Mouse (Mus musculus): ENCODE results near the gene Hfe2.

Hfe2 gene

DNA sequence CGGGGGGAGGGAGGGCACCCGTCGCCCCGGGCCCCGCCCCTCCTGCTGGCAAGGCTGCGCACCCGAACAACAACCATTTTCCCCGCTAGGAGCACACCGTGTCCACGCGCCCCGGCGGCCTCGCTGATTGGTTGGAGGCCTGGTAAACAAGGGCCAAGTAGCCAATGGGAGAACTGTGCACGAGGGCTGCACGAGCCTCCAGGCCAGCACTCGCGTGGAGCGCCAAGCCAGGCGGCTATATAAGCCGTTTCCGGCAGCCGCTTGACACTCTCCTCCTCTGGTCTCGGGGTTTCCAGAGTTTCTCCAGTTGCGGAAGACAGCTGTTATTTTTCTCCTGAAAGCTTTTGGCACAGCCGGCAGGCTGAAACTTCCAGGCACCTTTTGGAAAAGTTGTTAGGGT, 32.7 kb downstream of the Hfe2 start, which contains the start of gene Txnip:
Gene Txnip, plus strand, starts transcription at position 264 of the 400 bp plus-strand sequence.
- peak; percentile 87 to 90 for DNase-seq (ENCODE audit: low spot score in 2 of 2)

DNA sequence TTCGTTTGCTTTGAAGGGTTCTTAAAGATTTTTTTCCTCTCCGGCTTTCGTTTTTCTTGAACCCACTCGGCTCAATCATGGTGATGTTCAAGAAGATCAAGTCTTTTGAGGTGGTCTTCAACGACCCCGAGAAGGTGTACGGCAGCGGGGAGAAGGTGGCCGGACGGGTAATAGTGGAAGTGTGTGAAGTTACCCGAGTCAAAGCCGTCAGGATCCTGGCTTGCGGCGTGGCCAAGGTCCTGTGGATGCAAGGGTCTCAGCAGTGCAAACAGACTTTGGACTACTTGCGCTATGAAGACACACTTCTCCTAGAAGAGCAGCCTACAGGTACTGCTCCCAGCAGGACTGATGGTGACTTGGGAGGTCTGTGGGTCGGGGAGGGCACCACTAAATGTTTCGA, 33.2 kb downstream of the Hfe2 start:
- no peak for DNase-seq (ENCODE audit: low spot score in 2 of 2)

GRCm38 (mm10) chr3:96558668-96559196, 33.8 kb downstream of the Hfe2 start:
- no peak for DNase-seq (ENCODE audit: low spot score in 2 of 2)

DNA sequence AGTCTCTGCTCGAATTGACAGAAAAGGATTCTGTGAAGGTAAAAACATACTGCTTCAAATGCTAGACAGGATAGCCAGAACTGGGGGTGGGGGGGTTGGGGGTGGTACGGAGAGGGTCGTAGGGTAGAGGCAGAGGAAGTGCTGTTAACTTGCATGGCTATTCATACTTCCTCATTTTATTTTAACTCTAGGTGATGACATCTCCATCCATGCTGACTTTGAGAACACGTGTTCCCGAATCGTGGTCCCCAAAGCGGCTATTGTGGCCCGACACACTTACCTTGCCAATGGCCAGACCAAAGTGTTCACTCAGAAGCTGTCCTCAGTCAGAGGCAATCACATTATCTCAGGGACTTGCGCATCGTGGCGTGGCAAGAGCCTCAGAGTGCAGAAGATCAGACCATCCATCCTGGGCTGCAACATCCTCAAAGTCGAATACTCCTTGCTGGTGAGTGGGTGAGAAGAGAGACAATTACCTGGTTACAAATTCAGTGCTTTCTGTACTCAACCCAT, 34.5 kb downstream of the Hfe2 start:
- DNase-seq (ENCODE audit: low spot score in 2 of 2): no peak

- DNase-seq (ENCODE audit: low spot score in 2 of 2): no peak
Measured at GRCm38 (mm10) chr3:96559911-96560850, 35.2 kb downstream of the Hfe2 start.

GRCm38 (mm10) chr3:96560881-96561668, 36.1 kb downstream of the Hfe2 start:
- no peak for DNase-seq (ENCODE audit: low spot score in 2 of 2)

DNA sequence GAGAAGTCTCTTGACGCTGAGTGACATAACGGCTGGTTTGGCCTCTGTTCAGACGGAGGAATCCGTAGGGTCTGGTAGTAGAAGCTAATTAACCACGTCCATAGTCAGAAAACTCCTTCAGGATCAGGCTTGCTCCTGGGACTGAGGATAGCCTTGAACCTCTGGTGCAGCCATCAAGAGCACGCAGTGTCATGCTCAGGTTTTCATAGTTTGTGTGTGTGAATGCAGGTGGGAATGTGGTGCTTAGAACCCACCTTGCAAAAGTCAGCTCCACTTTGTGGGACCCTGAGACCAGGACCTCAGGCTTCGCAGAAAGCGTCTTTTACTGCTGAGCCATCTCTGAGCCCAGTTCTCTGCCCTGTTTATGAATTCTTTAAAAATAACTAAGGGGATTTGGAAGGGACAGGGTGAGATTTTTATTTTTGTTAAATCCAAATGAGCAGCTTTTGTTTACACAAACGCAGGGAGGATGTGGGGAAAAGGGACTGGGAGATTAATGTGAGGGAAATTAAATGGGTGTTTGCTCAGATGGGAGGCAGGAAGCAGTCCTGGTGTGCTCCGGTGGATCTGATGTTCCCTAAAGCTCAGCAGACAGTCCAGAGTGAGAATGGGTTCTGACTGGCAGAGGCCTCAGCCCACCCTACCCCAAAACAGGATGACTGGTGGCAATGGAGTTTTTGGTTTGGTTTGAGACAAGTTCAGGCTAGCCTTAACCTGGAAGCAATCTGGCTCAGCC, 37.1 kb downstream of the Hfe2 start:
- DNase-seq (ENCODE audit: low spot score in 2 of 2): no peak

DNA sequence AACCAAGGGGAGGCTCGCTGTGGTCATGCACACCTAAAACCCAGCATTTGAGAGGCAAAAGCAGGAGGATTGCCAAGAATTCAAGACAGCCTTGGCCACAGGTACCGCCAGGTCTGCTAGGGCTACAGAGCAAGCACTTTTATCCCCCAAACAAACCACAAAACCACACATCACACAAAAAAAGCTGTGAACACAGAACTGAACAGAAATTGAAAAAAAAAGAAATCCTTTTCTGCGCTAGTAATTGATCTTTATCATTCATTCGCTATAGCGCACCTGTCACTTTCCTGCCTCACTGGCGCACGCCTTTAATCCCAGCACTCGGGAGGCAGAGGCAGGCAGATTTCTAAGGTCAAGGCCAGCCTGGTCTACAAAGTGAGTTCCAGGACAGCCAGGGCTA, 38.3 kb downstream of the Hfe2 start:
- no peak for DNase-seq (ENCODE audit: low spot score in 2 of 2)

DNA sequence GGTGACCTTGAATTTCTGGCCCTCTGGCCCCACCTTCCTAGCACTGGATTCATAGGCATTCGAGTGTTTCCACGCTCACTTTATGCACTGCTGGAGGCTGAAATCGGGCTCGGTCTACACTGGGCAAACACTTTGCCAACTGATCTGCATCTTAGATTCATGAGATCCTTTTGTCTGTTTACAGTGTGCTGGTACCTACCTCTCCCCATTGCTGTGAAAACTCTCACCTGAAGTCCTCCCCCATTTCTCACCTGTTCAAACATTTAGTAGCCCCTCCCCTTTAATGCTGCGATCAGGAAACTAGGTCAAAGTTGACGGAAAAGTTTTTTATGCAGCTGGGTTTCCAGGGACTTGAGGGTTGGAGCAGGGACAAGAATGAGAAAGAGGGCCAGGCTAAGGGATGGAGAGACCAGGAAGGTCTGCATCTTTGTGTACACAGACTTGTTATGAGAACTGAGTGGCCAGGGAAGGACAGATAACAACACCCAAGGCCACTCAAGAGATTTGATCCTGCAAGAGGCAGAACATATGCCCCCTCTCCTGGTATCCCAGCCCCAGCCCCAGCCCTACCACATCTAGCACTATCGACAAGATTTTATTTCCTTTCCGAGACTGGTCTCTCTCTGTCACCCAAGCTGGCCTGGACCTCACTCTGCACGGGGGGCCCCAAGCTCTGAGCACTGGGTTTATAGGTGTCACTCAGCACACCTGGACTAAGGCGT, 39.1 kb downstream of the Hfe2 start:
- DNase-seq (ENCODE audit: low spot score in 2 of 2): no peak

DNA sequence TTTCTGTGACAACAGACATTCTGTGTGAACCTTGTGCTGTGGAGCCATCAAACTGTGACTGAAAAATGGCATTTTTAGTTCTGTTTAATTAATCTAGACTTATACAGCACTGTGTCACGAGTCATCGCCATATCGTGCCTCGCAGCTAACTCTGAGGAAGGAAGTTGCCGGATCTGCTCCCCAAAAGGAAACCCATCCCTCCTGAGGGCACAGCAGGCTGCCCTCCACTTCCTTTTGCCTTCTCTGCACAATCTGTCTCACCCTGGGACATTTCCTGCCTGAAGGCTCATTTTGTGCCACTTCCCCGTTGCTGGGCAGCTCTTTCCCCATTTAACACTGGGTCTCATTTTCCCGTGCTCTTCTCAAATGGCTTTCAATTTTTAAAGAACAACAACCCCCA, 39.7 kb downstream of the Hfe2 start:
- DNase-seq (ENCODE audit: low spot score in 2 of 2): no peak

GRCm38 (mm10) chr3:96565105-96565504, 40.1 kb downstream of the Hfe2 start:
- DNase-seq (ENCODE audit: low spot score in 2 of 2): no peak

DNA sequence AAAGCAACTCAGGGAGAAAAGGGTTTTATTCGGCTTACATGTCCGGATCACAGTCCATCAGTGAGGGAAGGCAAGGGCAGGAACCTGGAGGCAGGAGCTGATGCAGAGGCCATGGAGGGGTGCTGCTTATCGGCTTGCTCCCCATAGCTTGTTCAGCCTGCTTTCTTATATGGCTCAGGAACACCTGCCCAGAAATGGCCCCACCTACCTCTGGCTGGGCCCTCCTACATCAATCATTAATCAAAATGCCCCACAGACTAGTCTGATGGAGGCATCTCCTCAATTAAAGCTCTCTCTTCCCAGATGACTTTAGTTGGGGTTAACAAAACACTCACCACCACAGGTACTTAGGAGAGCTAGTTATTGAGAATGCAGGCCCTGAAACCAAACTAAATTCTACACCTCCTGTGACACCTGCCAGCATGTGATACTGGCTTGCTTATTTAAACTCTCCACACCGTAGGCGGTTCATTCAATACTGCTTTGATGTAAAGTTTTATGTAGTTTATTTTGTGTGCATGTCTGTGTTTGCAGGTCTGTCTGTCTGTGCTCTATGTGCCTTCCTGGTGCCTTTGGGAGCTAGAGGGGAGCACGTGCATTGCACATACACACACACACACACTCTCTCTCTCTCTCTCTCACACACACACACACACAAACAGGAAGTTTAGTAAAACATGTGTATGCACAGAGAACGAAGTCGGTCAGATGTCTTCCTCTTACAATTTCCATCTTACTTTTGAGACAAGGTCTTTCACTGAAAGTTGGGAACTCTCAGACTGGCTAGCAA, 41.9 kb downstream of the Hfe2 start:
- no peak for DNase-seq (ENCODE audit: low spot score in 2 of 2)

DNA sequence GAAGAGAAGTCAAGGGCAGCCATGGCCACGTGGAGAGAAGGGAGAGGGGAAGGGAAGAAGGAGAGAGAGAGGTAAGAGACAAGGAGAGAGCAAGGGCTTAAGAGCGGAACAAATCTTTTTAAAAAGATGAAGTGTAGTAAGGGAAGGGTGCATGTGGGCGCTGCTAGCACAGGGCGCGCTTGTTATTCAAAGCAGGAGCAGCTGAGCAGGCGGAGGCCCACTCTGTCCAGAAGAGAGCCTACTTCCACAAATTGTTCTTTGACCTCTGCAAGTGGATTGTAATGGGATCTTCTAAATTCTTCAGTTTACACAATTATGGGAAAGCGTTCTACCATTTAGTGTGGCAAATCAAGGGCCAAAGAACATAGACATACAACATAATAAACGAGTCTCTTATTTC, 43.6 kb downstream of the Hfe2 start:
- no peak for DNase-seq (ENCODE audit: low spot score in 2 of 2)

- DNase-seq (ENCODE audit: low spot score in 2 of 2): no peak
Measured at GRCm38 (mm10) chr3:96569506-96569905, 44.5 kb downstream of the Hfe2 start.

DNA sequence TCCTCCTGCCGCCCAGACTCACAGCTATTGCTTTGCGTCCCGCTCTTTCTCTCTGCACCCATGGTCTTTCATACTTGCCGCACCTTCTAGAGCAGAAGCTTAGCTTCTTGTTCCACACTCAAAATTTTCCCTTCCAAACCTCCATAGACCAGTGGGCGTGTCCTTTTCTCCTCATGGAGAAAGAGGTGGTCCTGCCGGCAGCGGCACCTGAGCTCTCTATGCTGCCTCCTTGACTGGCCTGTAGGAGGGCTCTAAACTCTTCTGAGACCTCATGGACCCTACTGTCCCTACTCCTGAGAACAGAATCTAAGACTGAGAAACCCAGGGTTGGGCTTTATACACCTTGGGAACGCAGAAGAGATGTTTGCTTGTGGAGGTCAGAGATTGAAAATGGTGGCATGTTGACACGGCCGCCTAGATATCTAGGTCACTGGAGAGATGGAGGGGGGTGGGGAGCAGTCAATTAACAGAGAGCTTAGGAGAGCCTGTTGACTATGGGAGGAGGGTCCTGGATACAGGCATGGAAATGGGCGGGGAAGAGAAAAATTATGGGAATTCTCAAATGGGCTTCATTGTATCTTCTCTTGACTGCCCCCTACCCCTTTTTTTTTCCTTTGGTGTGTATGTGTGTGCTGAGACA, 45.1 kb downstream of the Hfe2 start:
- DNase-seq (ENCODE audit: low spot score in 2 of 2): no peak

GRCm38 (mm10) chr3:96570643-96571042, 45.7 kb downstream of the Hfe2 start:
- DNase-seq (ENCODE audit: low spot score in 2 of 2): no peak

GRCm38 (mm10) chr3:96571336-96571735, 46.4 kb downstream of the Hfe2 start:
- DNase-seq (ENCODE audit: low spot score in 2 of 2): no peak

- DNase-seq (ENCODE audit: low spot score in 2 of 2): no peak
Measured at GRCm38 (mm10) chr3:96571896-96572698, 47.1 kb downstream of the Hfe2 start.

All from frontal cortex, postnatal 25 days (tissue).